Mouse (Mus musculus) myocyte (in vitro differentiated cells): ENCODE results near the gene Smpd3.

ENCODE experiments used
- CEBPB ChIP-seq: IDR thresholded peaks from 2 replicates; pipeline ENCODE4 v1.6.1; 2011; ENCODE audit warnings: mild to moderate bottlenecking, moderate library complexity; ENCODE audit not compliant: poor library complexity, insufficient read depth, severe bottlenecking
- MAX ChIP-seq: IDR thresholded peaks from one replicate; pipeline ENCODE4 v1.6.1; 2011; ENCODE audit warnings: low read depth, mild to moderate bottlenecking, control low read depth
- MYOD1 ChIP-seq, 3 experiments: IDR thresholded peaks; one replicate each; pipeline ENCODE4 v1.6.1; 2011; ENCODE audit warnings: control low read depth in 2 of 3, low read depth in 2 of 3, mild to moderate bottlenecking in 2 of 3, moderate library complexity in 1 of 3; ENCODE audit not compliant: insufficient read length in 2 of 3, control insufficient read depth in 1 of 3
- MYOG ChIP-seq, 3 experiments: IDR thresholded peaks; one replicate each; pipeline ENCODE4 v1.6.1; 2011; ENCODE audit warnings: control low read depth in 2 of 3, low read depth in 2 of 3, mild to moderate bottlenecking in 2 of 3; ENCODE audit not compliant: insufficient read length in 2 of 3, control insufficient read depth in 1 of 3, insufficient read depth in 1 of 3
- POLR2A ChIP-seq: IDR thresholded peaks from one replicate; pipeline ENCODE4 v1.6.1; 2011; ENCODE audit warnings: low read depth, mild to moderate bottlenecking, control low read depth, moderate library complexity; ENCODE audit not compliant: insufficient read length
- POLR2AphosphoS2 ChIP-seq: IDR thresholded peaks from one replicate; pipeline ENCODE4 v1.6.1; 2011; ENCODE audit warnings: low read depth, control low read depth; ENCODE audit not compliant: insufficient read length
- TCF12 ChIP-seq: IDR thresholded peaks from one replicate; pipeline ENCODE4 v1.6.1; 2011; ENCODE audit warnings: mild to moderate bottlenecking, control low read depth; ENCODE audit not compliant: poor library complexity, insufficient read depth, severe bottlenecking
- USF1 ChIP-seq: IDR thresholded peaks from one replicate; pipeline ENCODE4 v1.6.1; 2011; ENCODE audit warnings: low read depth, mild to moderate bottlenecking, control low read depth, moderate library complexity

DNA sequence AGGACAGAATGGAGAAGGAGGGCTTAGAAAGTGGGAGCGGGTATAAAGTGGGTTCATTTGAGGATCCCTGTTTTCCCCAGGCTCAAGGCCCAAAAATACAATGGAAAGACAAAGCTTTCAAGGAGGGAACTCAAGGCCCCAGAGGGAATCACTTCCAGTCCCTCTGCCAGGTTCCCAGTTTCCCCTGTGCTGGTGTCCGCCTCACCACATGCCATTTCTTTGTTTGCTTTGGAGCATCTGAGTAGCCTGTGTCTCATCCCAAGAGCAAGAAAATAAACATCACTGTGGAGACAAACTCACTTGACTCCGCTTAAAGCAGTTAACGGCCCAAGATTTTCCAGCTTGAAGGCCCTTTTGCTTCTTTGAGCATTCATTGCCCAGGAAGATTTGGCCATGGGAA is 20.7 kb downstream of the Smpd3 start:
- TF ChIP-seq CEBPB (no peak), POLR2A (no peak), USF1 (no peak), POLR2AphosphoS2 (no peak), MYOG (IDR thresholded peaks at IDR 0.05; ENCODE audit: control insufficient read depth in 1 of 3, insufficient read depth in 1 of 3, insufficient read length in 2 of 3, low read depth in 2 of 3) (no peak), TCF12 (no peak), MYOD1 (IDR thresholded peaks at IDR 0.05; ENCODE audit: control insufficient read depth in 1 of 3, insufficient read length in 2 of 3, low read depth in 2 of 3) (no peak), MAX (no peak)
